Mouse (Mus musculus) heart, postnatal 4 days (tissue): Measurements from ENCODE around the gene Trpm2. TPM values are rescaled to one million over a fixed set of nuclear protein-coding genes. Genes with fewer than 3 reads are reported as not detected.
"Not testable (repeated sequence)": the region's sequence is repeated elsewhere in the genome, so short reads cannot be mapped to it uniquely, and the experiment has no call there.

Experiments
- DNase-seq: peaks from one replicate; pipeline ENCODE4 v3.0.0; 2021
- total RNA-seq, 2 experiments: library from RNA; stranded (reverse); gene quantifications; 2 replicates each; pipeline ENCODE4 v1.2.3; 2021

Gene Trpm2
- total RNA-seq, 2 experiments from 2014 or later, result 0.33 to 1.0 TPM

DNA sequence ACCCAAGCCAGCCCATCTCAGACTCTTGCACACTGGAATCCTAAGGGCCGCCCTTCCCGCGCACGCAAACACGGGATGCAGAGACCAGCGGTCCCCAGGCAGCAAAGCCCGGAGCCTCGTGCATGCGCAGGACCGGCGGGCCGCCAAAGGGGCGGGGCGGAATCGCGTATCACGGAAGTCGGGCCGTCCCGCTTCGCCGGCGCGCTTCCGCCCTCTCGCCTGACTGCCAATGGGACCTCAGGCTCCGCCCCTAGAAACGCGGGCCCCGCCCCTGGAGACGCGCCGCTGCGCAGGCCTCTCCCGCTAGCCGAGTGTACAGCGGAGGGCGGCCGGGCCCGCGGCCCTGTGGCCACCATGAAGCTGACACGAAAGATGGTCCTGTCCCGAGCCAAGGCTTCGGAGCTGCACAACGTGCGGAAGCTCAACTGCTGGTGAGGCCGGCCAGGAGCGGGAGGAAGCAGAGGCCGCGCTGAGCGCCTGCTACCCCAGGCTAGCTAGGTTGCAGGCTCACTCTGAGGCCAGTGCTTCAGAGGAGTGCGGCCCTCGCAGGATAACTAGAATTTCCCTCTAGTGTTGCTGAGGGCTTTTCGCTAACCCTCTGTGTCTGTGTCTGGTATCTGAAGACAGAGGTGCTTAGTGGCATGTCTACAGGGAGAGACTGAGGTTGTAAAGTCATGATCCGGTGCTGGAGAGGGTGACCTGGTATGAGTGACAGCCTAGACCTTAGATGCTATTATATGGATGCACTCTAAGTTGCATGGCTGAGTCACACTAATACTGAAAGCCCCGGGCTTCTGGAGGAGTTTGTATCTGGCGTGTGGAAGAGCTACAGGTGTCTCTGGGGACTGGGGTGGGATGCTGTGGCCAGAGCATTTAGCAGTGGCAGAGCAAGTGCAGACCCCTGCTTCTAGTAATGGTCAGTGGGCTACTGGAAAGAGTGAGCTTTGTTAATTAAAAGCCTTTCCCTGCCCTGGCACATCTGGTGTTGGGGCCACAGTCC lies 8.3 kb upstream of the Trpm2 start, which contains the start of gene 1810043G02Rik:
Gene 1810043G02Rik (plus strand): TSS at position 174 of the 1,000 bp plus-strand sequence.
- DNase-seq, result peak; percentile 100

DNA sequence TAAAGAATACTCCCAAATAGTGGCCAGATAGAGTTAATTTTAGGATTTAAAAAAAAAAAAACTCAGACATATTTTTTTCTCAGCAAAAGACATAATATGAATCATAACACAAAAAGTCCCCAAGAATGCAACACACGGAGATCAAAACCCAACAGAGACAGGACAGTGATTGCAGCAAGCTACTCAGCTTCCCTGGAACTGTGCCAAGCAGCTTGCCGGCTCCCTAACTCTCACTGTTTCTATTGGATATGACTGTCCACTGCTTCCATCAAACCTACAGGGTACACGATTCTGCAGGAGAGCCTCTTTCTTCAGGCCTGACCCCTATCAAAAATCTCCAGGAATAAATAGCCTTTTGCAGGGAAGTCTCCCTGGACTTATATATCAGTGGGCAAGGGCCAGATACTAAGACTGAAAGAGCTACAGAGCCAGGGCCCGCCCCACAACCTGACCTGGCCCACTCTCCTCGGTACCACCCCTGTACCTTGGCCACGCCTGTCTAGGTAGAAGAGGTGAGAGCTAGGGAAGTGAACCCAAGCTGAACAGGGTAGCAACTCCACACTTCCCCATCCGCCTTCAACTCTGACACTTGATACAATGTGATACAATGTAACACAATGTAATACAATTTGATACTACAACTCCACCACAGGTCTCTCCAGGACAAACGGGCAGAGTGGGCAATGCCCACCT lies 6.2 kb upstream of the Trpm2 start:
- no peak for DNase-seq

DNA sequence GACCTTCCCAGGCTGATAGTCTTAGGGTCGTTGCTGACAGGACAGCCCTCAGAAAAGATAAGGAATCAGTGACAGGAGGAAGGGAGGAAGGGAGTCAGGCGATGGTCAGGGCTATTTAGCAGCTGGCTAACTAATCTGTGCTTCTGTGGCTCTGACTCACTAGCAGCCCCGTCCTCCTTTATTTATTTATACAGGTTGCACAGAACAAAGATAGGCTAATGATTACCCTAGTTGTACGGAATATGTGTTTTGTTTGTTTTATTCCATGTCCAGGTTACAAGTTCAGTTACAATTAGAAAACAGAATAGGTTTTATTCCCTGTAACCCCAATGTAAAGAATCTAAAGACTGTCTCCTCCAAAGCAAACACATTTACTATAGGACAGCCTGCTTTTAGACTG lies 5.3 kb upstream of the Trpm2 start:
- DNase-seq, result no peak

DNA sequence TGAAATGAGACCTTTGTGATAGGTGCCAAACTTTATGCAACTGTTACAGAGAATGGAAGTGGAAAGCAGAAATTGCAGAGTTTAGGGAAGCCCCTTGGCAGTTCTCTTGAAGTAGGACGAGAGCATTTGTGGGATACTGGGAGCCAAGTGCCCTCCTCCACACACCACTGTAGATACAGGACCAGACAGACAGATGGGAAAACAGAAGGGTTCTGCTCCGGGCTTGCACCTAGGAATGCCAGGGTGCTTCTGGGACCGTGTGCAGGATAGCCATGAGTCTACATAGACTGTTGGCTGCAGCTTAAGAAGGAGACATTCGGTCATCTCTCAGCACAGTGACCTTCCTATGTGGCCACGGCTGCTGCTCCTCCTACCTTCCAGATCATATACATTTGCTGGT lies 4.4 kb upstream of the Trpm2 start:
- no peak for DNase-seq

DNA sequence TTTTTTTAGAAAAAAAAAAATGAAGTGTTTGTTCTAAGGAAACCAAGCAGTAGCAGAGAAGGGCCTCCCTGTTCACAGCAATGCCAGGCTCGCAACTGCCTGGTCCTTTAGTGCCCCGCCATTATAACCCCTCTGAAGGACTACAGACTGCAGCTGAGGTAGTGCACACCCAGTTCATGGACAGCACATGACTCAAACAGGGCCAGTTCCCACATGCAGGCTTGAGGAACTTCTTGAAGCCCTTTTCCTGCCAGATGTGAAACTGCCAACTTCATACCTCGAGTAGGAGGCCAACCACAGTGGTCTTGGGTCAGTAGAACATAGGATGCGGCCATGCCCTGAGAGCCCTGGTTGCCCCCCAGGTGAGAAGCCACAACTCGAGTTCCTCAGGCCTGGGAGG lies 4.0 kb upstream of the Trpm2 start:
- DNase-seq, result no peak

DNA sequence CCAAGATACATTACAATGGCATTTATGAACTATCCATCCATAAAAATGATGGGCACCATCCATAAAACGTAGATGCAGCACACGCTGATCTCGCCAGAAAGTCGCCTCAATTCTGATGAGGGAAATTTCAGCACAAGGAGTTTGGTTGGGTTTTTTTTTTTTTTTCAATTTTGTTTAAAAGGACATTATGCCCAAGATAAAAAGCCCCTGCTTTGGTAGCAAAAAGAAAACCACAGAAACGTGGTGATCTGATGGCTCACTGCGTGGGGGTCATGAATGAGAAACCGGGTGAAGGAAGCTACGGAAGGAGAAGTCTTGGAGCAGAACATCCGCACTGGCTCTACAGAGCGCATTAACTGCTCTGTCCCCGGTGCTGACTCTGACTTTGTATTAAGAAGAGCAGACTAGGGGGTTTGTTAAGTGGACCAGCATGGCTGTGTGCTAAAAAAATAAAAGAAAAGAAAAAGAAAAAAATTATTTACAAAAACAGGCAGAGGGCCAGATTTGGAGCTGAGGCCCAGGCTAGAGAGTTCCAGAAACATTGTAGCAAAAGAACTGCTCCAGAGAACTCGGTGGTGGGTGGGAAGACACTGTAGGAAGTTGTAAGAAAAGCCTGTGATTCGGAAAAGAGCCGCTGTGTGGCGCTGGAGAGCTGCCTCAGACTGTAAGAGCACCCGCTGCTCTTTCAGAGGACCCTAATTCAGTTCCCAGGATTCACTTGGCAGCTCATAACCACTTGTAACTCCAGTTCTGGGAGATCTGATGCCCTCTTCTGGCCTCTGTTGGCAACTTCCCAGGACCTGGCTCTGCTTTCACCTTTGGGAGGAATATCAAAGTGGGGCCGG lies 1.6 kb upstream of the Trpm2 start:
- peak; percentile 45 for DNase-seq

DNA sequence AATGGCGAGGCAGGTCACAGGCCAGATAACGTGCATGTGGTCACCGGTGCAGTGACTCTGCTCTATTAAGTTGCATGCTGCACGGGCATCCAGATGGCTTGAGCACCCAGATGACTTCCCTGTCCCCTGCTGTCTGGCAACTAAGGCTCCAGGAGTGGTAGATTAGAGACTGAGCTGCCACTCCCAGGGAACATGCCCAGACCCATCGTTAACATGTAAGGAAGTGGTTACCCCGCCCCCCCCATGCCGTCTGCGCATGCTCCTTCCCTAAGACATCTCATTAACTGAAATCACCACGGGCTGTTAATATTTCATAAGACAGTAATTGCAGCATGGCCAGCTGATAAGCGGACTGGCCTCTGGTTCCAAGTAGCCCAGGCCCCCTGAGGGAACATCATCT lies 828 bp upstream of the Trpm2 start:
- no peak for DNase-seq

DNA sequence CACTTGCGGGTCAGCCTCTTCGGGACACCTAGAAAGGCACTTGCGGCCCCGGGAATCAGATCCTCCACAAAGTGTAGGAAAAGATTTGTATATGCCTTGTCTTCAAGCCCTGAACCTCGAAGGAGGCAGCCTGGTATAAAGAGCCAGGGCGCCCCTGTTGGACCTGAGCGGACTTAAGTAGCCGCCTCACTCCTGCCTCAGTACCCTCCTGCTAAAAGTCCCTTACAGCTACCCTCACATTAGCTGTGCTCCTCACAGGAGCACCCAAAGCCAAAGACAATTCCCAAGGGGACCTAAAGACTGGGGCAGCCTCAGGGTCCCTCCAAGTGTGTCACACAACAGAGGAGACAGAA lies 414 bp downstream of the Trpm2 start:
- no peak for DNase-seq

DNA sequence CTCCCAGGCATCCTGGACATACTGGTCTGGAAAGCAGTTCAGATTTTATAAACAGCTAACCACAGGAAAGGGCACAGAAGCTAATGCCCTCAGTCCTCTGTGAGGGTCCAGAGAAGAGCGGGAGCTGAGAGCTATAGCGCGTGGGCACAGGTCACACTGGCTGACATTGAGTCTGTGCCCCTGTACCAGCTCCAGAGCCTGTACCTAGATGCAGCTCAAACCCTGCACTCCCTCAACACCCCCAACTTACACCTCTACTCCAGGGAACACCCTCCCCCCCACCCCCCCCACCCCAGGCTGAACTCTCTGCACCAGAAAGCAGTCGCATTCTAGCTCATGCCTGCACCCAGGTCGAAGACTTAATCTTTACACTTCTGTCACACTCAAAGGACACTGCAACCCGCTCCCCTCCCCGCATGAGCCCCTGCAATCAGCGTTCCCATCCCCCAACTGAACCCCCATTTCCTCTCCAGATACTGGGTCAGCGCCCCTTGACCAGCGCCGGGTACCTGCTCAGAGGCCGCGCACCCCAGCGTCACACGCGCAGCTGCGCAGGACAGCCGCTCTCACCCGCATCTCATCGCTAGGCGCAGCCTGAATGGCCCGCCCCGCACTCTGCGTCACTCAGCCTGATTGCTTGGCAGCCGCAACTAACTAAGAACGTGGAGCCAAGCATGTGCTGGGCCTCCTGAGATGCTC lies 940 bp downstream of the Trpm2 start:
- peak; percentile 50 for DNase-seq

DNA sequence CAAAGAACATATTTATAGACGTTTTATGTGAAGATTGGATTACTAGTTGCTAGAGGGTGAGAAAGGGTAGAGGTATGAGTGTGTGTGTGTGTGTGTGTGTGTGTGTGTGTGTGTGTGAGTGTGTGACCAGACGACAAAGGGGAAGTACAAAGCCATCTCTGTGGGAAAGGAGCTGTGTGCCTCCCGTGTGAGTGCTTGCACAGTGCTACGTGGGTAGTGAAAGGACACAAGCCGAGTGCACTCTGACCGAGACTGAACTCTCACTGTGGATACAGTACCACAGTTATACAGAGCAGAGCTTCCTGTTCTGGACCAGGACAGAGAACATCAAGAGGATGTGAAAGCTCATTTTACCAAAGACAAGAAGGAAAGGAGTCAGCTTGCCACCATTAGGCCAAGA lies 6.4 kb downstream of the Trpm2 start:
- no peak for DNase-seq

DNA sequence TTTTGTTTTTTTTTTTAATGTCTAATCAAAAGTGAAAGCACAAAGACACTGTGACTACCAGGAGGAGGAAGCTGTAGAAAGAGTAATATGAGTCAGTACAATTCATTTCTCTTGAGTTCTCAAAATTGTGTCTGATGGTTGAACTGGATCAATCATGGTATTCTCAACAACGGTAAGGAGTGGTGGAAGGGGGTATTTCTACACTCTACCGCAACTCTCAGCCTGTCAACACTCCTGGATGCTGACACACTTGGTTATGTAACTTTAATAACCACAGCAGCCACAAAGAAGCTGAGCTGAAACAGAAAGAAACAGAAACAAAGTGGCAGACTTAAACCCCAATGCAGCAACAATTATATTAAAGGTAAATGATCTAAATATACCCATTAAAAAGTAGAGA lies 7.6 kb downstream of the Trpm2 start:
- DNase-seq, result no peak

DNA sequence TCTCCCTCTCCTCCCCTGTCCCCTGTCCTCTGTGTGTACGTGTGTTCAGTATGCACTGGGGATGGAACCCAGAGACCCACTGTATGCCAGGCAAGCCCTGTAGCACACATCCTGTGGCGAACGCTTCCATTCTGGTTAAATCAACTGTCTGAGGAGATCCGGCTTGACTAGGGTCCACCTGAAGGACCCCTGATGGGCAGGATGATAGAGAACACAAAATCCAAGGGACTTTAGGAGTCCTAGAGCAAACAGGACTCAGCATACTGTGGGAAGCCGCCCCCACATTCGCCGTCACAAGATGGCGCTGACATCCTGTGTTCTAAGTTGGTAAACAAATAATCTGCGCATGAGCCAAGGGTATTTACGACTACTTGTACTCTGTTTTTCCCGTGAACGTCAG lies 19.9 kb downstream of the Trpm2 start:
- DNase-seq, result not testable (repeated sequence)

DNA sequence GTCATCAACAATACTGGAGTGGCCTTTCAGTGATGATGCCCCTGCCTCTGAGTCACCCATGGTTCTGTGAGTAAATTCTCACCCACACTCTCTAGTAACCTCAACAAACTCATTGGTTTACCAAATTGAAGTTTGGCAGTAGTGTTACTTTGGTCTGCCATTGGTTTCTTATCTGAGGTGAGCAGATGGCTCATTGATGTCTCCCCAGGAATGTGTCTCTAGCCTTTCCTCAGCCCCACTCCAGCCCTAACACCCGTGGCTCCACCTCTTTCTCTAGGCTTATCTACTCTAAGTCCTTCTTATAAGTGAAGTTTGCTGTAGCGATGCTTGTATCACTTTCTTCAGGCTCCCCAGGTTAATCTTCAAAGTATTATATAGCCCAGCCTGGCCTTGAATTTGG lies 30.7 kb downstream of the Trpm2 start:
- no peak for DNase-seq

DNA sequence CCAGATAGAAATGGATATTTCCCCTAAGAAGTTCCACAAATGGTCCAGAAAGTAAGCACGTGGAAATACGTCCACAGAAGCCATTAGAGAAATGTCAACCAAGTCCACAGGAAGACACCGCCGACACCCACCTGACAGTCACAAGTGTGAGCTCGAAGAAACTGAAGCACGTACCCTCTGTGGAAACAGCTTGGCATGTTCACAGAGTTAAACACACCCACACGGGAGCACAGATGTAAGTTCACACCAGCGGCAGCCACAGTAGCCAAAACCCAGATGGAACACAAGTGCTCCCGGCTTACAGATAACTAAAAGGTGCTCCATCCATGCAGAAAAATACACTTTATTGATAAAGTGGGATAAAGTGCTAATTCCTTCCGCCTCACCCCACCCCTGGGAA lies 43.0 kb downstream of the Trpm2 start:
- DNase-seq, result no peak

DNA sequence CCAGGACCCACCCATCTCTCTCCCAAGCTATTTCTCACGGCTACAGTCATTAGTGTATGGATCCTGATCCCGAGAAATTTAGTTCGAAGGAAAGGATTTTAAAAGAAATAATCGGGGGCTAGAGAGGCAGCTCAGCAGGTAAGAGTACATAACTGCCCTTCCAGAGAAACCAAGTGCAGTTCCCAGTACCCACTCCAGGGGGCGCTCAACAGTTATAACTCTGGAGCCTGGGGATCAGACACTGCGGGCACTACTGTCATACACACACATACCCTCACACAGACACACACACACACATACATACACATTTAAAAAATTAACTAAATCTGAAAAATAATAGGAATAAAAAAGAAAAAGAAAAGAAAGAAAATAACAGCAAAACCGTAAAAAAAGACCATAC lies 44.2 kb downstream of the Trpm2 start:
- peak; percentile 64 for DNase-seq

DNA sequence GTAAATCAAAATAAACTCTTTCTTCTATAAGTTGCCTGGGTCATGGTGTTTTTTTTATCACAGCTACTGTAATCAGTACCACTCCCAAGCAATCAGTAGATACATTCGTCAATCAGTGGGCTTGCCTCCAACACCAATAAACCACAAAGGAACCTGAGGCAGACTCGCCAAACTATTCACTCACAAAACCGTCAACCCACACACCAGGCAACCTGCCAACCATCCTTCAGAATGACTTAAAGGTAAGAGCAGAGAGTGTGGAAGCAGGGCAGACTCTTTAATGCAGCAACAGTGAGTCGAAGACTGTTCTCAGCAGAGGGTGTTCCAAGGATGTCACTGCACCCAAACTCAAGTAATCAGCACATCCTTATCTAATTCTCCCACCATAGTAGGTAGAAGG lies 47.7 kb downstream of the Trpm2 start:
- no peak for DNase-seq

DNA sequence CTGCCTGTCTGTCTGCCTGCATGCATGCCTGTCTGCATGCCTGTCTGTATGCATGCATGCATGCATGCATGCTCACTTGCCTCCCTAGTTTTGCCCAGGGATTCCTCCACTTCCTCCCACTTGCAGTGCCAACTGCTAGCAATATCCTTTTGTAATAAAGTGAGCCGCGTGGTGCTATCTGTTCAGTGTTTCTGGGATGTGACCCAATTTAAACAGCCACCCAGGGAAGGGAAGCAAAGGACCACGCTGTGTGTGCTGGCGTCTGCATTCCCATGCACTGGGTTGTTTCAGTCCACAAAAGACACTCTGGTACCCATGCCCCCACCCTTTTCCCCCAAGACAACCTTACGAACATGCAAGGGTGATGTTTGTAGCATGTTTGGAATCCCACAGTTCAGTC lies 49.4 kb downstream of the Trpm2 start:
- DNase-seq, result no peak

DNA sequence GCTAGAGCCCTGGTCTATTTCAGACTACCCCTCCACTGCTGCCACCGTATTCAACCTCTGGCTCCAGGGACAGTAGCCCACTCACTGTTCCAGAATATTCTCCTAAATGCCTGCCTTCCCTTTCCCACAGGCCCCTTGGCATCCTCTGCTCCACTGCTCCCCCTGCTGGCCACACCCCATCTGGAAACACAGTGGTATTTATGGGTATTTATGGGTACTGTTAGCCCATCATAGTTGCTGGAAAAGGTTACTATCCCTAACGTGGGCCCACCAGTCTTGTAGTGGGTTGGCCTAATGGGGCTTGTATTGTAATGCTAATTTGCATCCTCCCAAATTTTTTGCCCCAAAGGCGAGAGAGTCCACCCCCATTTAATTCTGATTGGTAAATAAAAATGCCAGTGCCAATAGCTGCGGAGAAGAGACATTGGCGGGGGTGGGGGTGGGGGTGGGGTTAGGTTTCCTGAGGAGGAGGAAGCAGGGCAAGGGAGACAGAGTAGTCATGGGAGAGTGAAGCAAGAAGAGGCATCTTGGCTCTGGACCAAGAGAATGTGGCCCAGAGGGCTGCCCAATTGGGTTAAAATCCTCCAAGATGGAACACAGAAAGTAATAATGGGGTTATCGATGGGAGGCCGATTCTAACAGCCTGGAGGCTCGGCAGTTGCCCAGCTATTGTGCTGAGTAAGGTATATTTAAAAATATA lies 53.6 kb downstream of the Trpm2 start:
- DNase-seq, result peak; percentile 79

DNA sequence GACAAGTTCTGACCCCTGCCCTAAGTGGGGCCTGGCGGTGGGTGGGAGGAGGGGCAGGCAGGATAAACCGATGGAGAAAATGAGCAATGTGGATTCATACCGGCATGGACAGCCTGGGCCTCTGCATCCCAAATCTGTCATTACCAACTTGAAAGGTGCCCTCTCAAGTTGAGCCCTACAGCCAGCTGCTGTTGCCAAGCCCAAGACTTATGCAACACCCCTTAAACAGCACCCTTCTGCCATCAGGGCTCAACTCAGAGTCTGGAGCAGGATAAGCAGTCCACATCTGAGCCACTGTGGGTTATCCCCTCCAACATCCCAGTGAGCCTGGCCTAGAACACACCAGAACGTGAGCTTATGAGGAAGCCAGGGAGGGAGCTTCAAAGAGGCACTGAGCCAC lies 57.1 kb downstream of the Trpm2 start:
- no peak for DNase-seq

DNA sequence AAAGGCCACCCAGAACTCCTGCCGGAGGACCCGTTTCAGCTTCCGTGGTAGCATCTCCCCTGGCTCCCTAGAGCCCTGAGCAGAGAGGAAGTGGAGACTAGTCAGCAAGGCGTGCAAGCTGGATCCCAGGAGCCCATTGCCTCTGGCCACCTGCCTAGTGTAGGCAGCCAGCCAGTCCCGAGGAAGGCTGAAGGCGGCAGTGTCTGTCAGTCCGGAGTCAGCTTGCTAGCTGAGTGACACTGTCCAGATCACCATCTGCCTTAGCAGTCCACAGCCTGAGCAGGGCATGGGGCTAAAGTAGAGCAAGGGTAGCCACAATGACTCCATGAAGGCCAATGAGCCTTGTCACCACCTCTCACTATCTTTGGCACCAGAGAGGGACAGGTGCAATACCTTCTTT lies 57.8 kb downstream of the Trpm2 start:
- DNase-seq, result peak; percentile 84

DNA sequence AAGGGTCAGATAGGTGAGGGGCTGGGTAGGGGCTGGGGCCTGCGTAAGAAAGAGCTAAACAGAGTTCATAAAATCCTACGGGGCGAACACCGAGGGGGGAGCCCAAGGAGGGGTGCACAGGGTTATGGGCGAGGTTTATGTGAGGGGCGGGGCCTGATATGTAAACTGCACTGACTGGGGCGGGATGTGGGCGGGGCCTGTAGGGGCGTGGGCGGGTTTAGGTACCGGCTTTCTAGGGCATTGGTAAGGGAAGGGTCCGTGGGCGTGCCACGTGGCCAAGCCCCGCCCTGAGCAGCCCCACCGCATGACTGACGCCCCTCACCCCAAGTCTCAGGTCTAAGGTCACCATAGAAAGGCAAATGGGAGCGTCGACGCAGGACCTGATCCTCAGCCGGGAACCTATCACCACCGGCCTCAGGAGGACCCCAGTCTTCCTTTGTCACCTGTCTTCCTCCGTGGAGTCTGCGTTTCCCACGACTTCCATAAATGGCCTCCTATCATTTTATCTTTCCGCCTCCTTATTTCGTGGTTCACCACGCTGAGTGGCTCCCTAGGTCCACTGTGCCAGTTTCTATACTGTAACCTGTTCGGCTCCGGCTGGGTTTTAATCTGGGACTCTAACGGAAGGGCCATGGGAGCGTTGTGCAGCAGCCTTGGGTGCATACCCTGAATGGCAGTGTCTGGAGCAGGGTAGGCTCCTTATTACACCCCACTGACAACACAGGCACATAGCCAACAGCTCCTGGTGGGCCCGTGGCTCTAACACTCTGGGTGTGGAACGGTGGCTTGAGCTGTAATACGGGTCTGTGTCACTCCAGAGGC lies 67.3 kb downstream of the Trpm2 start:
- peak; percentile 38 for DNase-seq
